Mouse (Mus musculus): Measurements from ENCODE around the gene Gripap1. TPM values are rescaled to one million over a fixed set of nuclear protein-coding genes. Genes with fewer than 3 reads are reported as not detected.
"Not testable (repeated sequence)": the region's sequence is repeated elsewhere in the genome, so short reads cannot be mapped to it uniquely, and the experiment has no call there.

Gene Gripap1
- 73.1 and 73.9 TPM in 2 replicates for polyA plus RNA-seq (2015; fragmentation: Nextera tagmentation; extraction: Ambion mirVana)

DNA sequence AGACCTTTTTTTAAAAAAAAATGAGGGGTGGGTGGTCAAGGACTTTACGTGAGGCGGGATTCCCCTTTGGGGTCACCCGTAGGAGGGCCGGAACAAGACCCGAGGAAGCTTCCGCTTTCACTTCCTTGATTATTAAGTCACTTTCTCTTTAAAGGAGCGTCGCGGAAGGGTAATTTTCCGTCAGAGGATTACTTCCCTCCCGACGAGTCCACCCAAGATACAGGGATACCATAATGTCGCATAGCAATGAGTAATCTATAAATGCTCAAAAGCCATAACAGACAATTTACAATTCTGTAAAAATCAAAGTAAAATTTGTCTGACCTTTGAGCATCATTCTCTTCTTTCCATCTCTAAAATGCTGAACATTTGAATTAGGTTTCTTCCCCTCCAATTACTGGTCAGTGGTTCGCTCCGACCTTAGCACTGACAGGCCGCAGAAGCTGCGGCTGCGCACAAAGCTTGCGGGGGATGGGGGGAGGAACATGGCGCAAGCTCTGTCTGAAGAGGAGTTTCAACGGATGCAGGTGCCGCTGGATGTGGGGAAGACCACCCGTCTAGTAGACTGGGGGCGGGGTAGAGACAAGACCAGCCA lies at the start of gene Gripap1:
Gripap1 (plus strand) TSS at position 224 of the 595 bp plus-strand sequence.
- 18% methylated on average over 24 of the region's 24 CpGs for WGBS
- peaks cover 9% of the 10 kb centered on the region for H3K4me1 ChIP-seq (ENCODE audit: control insufficient read depth, insufficient read depth, low read length)
- peak within 1 kb of the TSS; percentile 80 for H3K4me2 ChIP-seq (ENCODE audit: low read length)
- peak; percentile 94 for ATAC-seq
- H3K27me3 ChIP-seq (ENCODE audit: control insufficient read depth, insufficient read depth, low read depth, low read length), result no peaks in the 10 kb centered on the region
- 0 out of 2 replicates have a peak, but pooled peaks cover 3% of the 10 kb centered on the region for H3K36me3 ChIP-seq (ENCODE audit: control insufficient read depth, insufficient read depth, low read length)
- peak within 1 kb of the TSS; percentile 68 for H3K27ac ChIP-seq (ENCODE audit: low read length)
- H3K4me3 ChIP-seq (ENCODE audit: low read depth, low read length), result peak within 1 kb of the TSS; percentile 56
- H3K9me3 ChIP-seq (replicated peaks; ENCODE audit: control insufficient read depth, low read length, poor library complexity, severe bottlenecking), result no peaks in the 10 kb centered on the region
- peak within 1 kb of the TSS; percentile 68 for H3K9ac ChIP-seq (ENCODE audit: low read depth, low read length)

GRCm38 (mm10) chrX:7740082-7740819 lies 49.3 kb upstream of the Gripap1 start:
- WGBS, result 80% methylated on average over 10 of the region's 10 CpGs
- no peak overlapping the region for H3K9ac ChIP-seq (ENCODE audit: low read depth, low read length)
- H3K27ac ChIP-seq (ENCODE audit: low read length), result no peak overlapping the region
- H3K36me3 ChIP-seq (ENCODE audit: control insufficient read depth, insufficient read depth, low read length), result peaks cover 15% of the 10 kb centered on the region
- ATAC-seq, result no peak
- no peaks in the 10 kb centered on the region for H3K9me3 ChIP-seq (replicated peaks; ENCODE audit: control insufficient read depth, low read length, poor library complexity, severe bottlenecking)
- no peak overlapping the region for H3K4me2 ChIP-seq (ENCODE audit: low read length)
- H3K27me3 ChIP-seq (ENCODE audit: control insufficient read depth, insufficient read depth, low read depth, low read length), result no peaks in the 10 kb centered on the region
- H3K4me3 ChIP-seq (ENCODE audit: low read depth, low read length), result no peak overlapping the region
- no peaks in the 10 kb centered on the region for H3K4me1 ChIP-seq (ENCODE audit: control insufficient read depth, insufficient read depth, low read length)

DNA sequence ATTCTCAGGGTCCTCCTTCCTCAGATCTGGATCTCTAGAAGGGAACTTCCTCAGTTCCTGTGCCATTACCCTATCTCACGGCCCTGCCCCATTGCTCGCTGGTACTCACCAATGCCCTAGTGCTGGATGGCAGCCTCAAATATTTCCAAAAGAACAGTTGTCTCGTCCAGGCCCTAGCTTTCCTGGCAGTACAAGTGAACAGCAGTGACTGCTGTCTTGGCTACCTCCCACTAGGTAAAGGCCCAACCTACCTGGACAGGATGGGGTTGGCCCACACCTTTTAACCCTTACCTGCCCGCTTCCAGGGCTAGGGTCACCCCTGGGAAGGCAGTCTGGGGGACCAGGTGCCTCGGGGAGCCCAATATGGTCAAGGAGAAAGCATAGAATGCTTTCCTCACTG lies 48.5 kb upstream of the Gripap1 start:
- Histone ChIP-seq H3K4me2 (ENCODE audit: low read length) (no peak overlapping the region), H3K9me3 (replicated peaks; ENCODE audit: control insufficient read depth, low read length, poor library complexity, severe bottlenecking) (no peaks in the 10 kb centered on the region), H3K4me3 (ENCODE audit: low read depth, low read length) (no peak overlapping the region), H3K36me3 (ENCODE audit: control insufficient read depth, insufficient read depth, low read length) (peaks cover 15% of the 10 kb centered on the region), H3K27me3 (ENCODE audit: control insufficient read depth, insufficient read depth, low read depth, low read length) (no peaks in the 10 kb centered on the region), H3K4me1 (ENCODE audit: control insufficient read depth, insufficient read depth, low read length) (no peaks in the 10 kb centered on the region), H3K9ac (ENCODE audit: low read depth, low read length) (no peak overlapping the region), H3K27ac (ENCODE audit: low read length) (no peak overlapping the region)
- 76% methylated on average over 5 of the region's 5 CpGs for WGBS
- ATAC-seq, result no peak

DNA sequence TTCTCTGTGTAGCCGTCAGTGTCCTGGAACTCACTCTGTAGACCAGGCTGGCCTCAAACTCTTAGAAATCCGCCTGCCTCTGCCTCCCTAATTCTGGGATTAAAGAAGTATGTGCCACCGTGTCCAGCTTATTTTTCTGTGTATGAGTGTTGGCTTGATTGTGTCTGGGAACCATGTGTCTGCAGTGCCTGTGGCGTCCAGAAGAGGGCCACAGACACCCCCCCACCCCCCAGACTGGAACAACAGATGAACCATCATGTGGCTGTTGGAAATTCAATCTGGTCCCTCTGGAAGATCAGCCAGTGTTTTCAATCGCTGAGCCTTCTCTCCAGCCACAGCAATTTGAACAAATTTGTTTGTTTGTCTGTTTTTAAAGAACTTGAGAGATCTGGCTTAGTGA lies 46.1 kb upstream of the Gripap1 start:
- H3K4me1 ChIP-seq (ENCODE audit: control insufficient read depth, insufficient read depth, low read length), result no peaks in the 10 kb centered on the region

GRCm38 (mm10) chrX:7744940-7745339 lies 44.6 kb upstream of the Gripap1 start:
- no peak overlapping the region for H3K4me3 ChIP-seq (ENCODE audit: low read depth, low read length)
- H3K9ac ChIP-seq (ENCODE audit: low read depth, low read length), result no peak overlapping the region
- H3K27ac ChIP-seq (ENCODE audit: low read length), result no peak overlapping the region
- H3K27me3 ChIP-seq (ENCODE audit: control insufficient read depth, insufficient read depth, low read depth, low read length), result no peaks in the 10 kb centered on the region
- peaks cover 7% of the 10 kb centered on the region for H3K4me1 ChIP-seq (ENCODE audit: control insufficient read depth, insufficient read depth, low read length)
- no peak overlapping the region for H3K4me2 ChIP-seq (ENCODE audit: low read length)
- no peaks in the 10 kb centered on the region for H3K36me3 ChIP-seq (ENCODE audit: control insufficient read depth, insufficient read depth, low read length)
- ATAC-seq, result no peak
- no peaks in the 10 kb centered on the region for H3K9me3 ChIP-seq (replicated peaks; ENCODE audit: control insufficient read depth, low read length, poor library complexity, severe bottlenecking)
- 57% methylated on average over 1 of the region's 1 CpGs for WGBS

More for the DNA sequence above, 46.1 kb upstream of the Gripap1 start:
- no peak for ATAC-seq
- Histone ChIP-seq H3K4me2 (ENCODE audit: low read length) (no peak overlapping the region), H3K4me3 (ENCODE audit: low read depth, low read length) (no peak overlapping the region), H3K27me3 (ENCODE audit: control insufficient read depth, insufficient read depth, low read depth, low read length) (no peaks in the 10 kb centered on the region), H3K27ac (ENCODE audit: low read length) (no peak overlapping the region), H3K9ac (ENCODE audit: low read depth, low read length) (no peak overlapping the region), H3K9me3 (replicated peaks; ENCODE audit: control insufficient read depth, low read length, poor library complexity, severe bottlenecking) (no peaks in the 10 kb centered on the region), H3K36me3 (ENCODE audit: control insufficient read depth, insufficient read depth, low read length) (no peaks in the 10 kb centered on the region)
- WGBS, result 59% methylated on average over 5 of the region's 5 CpGs

- Histone ChIP-seq H3K9ac (ENCODE audit: low read depth, low read length) (no peak overlapping the region), H3K4me2 (ENCODE audit: low read length) (no peak overlapping the region), H3K9me3 (replicated peaks; ENCODE audit: control insufficient read depth, low read length, poor library complexity, severe bottlenecking) (no peaks in the 10 kb centered on the region), H3K4me3 (ENCODE audit: low read depth, low read length) (no peak overlapping the region), H3K4me1 (ENCODE audit: control insufficient read depth, insufficient read depth, low read length) (peaks cover 7% of the 10 kb centered on the region), H3K27me3 (ENCODE audit: control insufficient read depth, insufficient read depth, low read depth, low read length) (no peaks in the 10 kb centered on the region), H3K36me3 (ENCODE audit: control insufficient read depth, insufficient read depth, low read length) (no peaks in the 10 kb centered on the region), H3K27ac (ENCODE audit: low read length) (no peak overlapping the region)
- 91% methylated on average over 8 of the region's 8 CpGs for WGBS
- ATAC-seq, result no peak
Measured at GRCm38 (mm10) chrX:7745429-7745828, 44.1 kb upstream of the Gripap1 start.

- WGBS, result 7% methylated on average over 38 of the region's 56 CpGs
- ATAC-seq, result peak; percentile 94
- Histone ChIP-seq H3K27me3 (ENCODE audit: control insufficient read depth, insufficient read depth, low read depth, low read length) (no peaks in the 10 kb centered on the region), H3K4me3 (ENCODE audit: low read depth, low read length) (peak within 1 kb of the TSS; percentile 58), H3K36me3 (ENCODE audit: control insufficient read depth, insufficient read depth, low read length) (no peaks in the 10 kb centered on the region), H3K9me3 (replicated peaks; ENCODE audit: control insufficient read depth, low read length, poor library complexity, severe bottlenecking) (no peaks in the 10 kb centered on the region), H3K9ac (ENCODE audit: low read depth, low read length) (peak within 1 kb of the TSS; percentile 85), H3K4me2 (ENCODE audit: low read length) (peak within 1 kb of the TSS; percentile 57), H3K27ac (ENCODE audit: low read length) (peak within 1 kb of the TSS; percentile 77), H3K4me1 (ENCODE audit: control insufficient read depth, insufficient read depth, low read length) (peaks cover 7% of the 10 kb centered on the region)
Measured at GRCm38 (mm10) chrX:7750432-7751116, 39.0 kb upstream of the Gripap1 start, which contains the start of gene Ccdc120. Gene Ccdc120 (minus strand): TSS chrX:7750905.

DNA sequence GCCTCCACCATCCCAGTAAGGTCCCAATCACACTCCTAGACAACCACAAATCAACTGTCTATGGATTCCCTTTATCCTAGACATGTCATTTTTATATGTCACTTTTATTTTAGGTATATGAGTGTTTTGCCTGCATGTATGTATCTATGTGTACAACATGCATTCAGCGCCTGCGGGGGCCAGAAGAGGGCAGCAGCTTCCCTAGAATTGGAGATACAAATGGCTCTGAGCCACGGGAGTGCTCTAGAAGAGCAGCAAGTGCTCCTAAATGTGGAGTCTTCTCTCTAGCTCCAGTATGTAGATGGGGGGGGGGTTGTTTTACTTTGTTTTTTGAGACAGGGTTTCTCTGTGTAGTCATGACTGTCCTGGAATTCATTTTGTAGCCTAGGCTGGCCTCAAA lies 35.9 kb upstream of the Gripap1 start:
- H3K9ac ChIP-seq (ENCODE audit: low read depth, low read length); H3K9me3 ChIP-seq (replicated peaks; ENCODE audit: control insufficient read depth, low read length, poor library complexity, severe bottlenecking); H3K4me2 ChIP-seq (ENCODE audit: low read length); ATAC-seq; H3K36me3 ChIP-seq (ENCODE audit: control insufficient read depth, insufficient read depth, low read length); H3K27me3 ChIP-seq (ENCODE audit: control insufficient read depth, insufficient read depth, low read depth, low read length); H3K27ac ChIP-seq (ENCODE audit: low read length); H3K4me3 ChIP-seq (ENCODE audit: low read depth, low read length); H3K4me1 ChIP-seq (ENCODE audit: control insufficient read depth, insufficient read depth, low read length): not testable (repeated sequence)
- 35% methylated on average over 3 of the region's 3 CpGs for WGBS

Data from midbrain, embryonic 16.5 days (tissue).